8 mouse cellular contexts compared by ENCODE assay signal in the genomic region with DNA sequence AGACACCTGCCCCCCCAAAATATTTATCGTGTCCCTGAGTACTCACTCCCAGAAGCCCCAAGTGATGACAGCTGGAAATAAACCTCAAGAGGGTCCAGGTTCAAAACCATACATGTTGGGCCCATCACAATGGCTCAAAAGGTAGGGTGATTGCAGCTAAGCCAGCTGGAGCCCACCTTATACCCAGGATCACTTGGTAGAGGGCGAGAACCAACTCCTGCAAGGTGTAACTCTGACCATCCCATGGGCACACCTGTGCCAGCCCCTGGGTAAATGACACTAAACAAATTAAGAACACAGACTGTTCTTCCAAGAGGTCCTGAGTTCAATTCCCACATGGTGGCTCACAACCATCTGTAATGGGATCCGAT. TPM values are rescaled to one million over a fixed set of nuclear protein-coding genes. Genes with fewer than 3 reads are reported as not detected.
A peak's percentile ranks its signal among the peaks of the same experiment; 100 is the strongest.
DNase-seq lines count a peak whose midpoint lies in the region; ATAC-seq and TF ChIP-seq lines count a peak whose summit lies in the region.

No protein-coding gene starts in this region.

- intact Hi-C loops in gastrocnemius, postnatal 36 days (cut with DNase I), result no loop called here

- peaks cover 13% of the 10 kb centered on the region for H3K36me3 ChIP-seq in kidney, embryonic 16.5 days (ENCODE audit: insufficient read depth, low read length)
- peaks cover 3% of the 10 kb centered on the region; the same call in 1 of the 2 replicates for H3K36me3 ChIP-seq in embryonic facial prominence, embryonic 11.5 days (replicated peaks; ENCODE audit: control insufficient read depth, insufficient read depth, low read depth, low read length)
- no peaks in the 10 kb centered on the region for H3K36me3 ChIP-seq in hindbrain, postnatal 0 days (ENCODE audit: insufficient read depth, low read length)
- peaks cover 4% of the 10 kb centered on the region for H3K36me3 ChIP-seq in midbrain, postnatal 0 days (ENCODE audit: insufficient read depth, low read length)

- no peak for DNase-seq in kidney, postnatal 4 days
- no peak for DNase-seq in embryonic facial prominence, embryonic 11.5 days (ENCODE audit: low spot score)
- DNase-seq in hindbrain, postnatal 0 days (ENCODE audit: low spot score), result no peak
- DNase-seq in midbrain, postnatal 0 days (ENCODE audit: low spot score), result no peak
- no peak for DNase-seq in urinary bladder, postnatal 10 days (ENCODE audit: low spot score)
- no peak for DNase-seq in gastrocnemius, postnatal 36 days
- DNase-seq in cerebellum, adult 8-10 months, result no peak

- H3K9me3 ChIP-seq in kidney, embryonic 16.5 days (ENCODE audit: low read length), result no peaks in the 10 kb centered on the region
- no peaks in the 10 kb centered on the region for H3K9me3 ChIP-seq in embryonic facial prominence, embryonic 11.5 days (replicated peaks; ENCODE audit: control insufficient read depth, low read length)
- H3K9me3 ChIP-seq in hindbrain, postnatal 0 days (ENCODE audit: low read length), result no peaks in the 10 kb centered on the region
- no peaks in the 10 kb centered on the region for H3K9me3 ChIP-seq in midbrain, postnatal 0 days (ENCODE audit: low read length)

- H3K27me3 ChIP-seq in kidney, embryonic 16.5 days (ENCODE audit: insufficient read depth, low read length), result no peaks in the 10 kb centered on the region
- no peaks in the 10 kb centered on the region for H3K27me3 ChIP-seq in embryonic facial prominence, embryonic 11.5 days (ENCODE audit: control insufficient read depth, insufficient read depth, low read length)
- no peaks in the 10 kb centered on the region for H3K27me3 ChIP-seq in hindbrain, postnatal 0 days (ENCODE audit: insufficient read depth, low read length)
- H3K27me3 ChIP-seq in midbrain, postnatal 0 days (ENCODE audit: insufficient read depth, low read length), result no peaks in the 10 kb centered on the region

- peak overlapping the region; percentile 86 for H3K4me3 ChIP-seq in kidney, embryonic 16.5 days (ENCODE audit: low read length)
- peak overlapping the region; percentile 34 for H3K4me3 ChIP-seq in embryonic facial prominence, embryonic 11.5 days (ENCODE audit: low read depth, low read length)
- H3K4me3 ChIP-seq in hindbrain, postnatal 0 days (ENCODE audit: low read length), result peak overlapping the region; percentile 84
- H3K4me3 ChIP-seq in midbrain, postnatal 0 days (ENCODE audit: low read depth, low read length), result peak overlapping the region; percentile 79

- ATAC-seq in kidney, embryonic 16.5 days (ENCODE audit: low FRiP score, low TSS enrichment), result no peak; the same call in 1 of the 2 replicates
- ATAC-seq in embryonic facial prominence, embryonic 11.5 days (replicated peaks; ENCODE audit: insufficient number of reproducible peaks, low FRiP score, low TSS enrichment, low read depth), result no peak
- no peak for ATAC-seq in hindbrain, postnatal 0 days
- ATAC-seq in midbrain, postnatal 0 days (ENCODE audit: low FRiP score), result no peak; the same call in 1 of the 2 replicates

- H3K4me1 ChIP-seq in kidney, embryonic 16.5 days (ENCODE audit: insufficient read depth, low read length), result peaks cover 23% of the 10 kb centered on the region
- H3K4me1 ChIP-seq in embryonic facial prominence, embryonic 11.5 days (ENCODE audit: control insufficient read depth, insufficient read depth, low read length), result peaks cover 8% of the 10 kb centered on the region
- H3K4me1 ChIP-seq in hindbrain, postnatal 0 days (ENCODE audit: insufficient read depth, low read length), result peaks cover 12% of the 10 kb centered on the region
- peaks cover 12% of the 10 kb centered on the region for H3K4me1 ChIP-seq in midbrain, postnatal 0 days (ENCODE audit: insufficient read depth, low read length)

- TF ChIP-seq CTCF in hindbrain, postnatal 0 days (IDR thresholded peaks at IDR 0.05; ENCODE audit: low read depth), result no peak
- no peak for TF ChIP-seq CTCF in midbrain, postnatal 0 days (IDR thresholded peaks at IDR 0.05)

- H3K4me2 ChIP-seq in kidney, embryonic 16.5 days (replicated peaks; ENCODE audit: low read depth, low read length), result peak overlapping the region; percentile 66
- peak overlapping the region; percentile 66 for H3K4me2 ChIP-seq in embryonic facial prominence, embryonic 11.5 days (ENCODE audit: low read depth, low read length)
- peak overlapping the region; percentile 94 for H3K4me2 ChIP-seq in hindbrain, postnatal 0 days (ENCODE audit: low read depth, low read length)
- peak overlapping the region; percentile 87 for H3K4me2 ChIP-seq in midbrain, postnatal 0 days (ENCODE audit: low read depth, low read length, poor library complexity, severe bottlenecking)

- H3K27ac ChIP-seq in kidney, embryonic 16.5 days (ENCODE audit: low read length), result peak overlapping the region; percentile 78
- H3K27ac ChIP-seq in embryonic facial prominence, embryonic 11.5 days (replicated peaks; ENCODE audit: low read depth, low read length), result peak overlapping the region; percentile 56
- 0 out of 2 replicates have a peak overlapping the region, but pooled peaks have one; percentile 22 for H3K27ac ChIP-seq in hindbrain, postnatal 0 days
- H3K27ac ChIP-seq in midbrain, postnatal 0 days (ENCODE audit: low read depth, low read length), result peak overlapping the region; percentile 13

- H3K9ac ChIP-seq in kidney, embryonic 16.5 days (replicated peaks; ENCODE audit: low read length), result peak overlapping the region; percentile 79
- H3K9ac ChIP-seq in embryonic facial prominence, embryonic 11.5 days (replicated peaks; ENCODE audit: low read length), result peak overlapping the region; percentile 67
- no peak overlapping the region; the same call in 1 of the 2 replicates for H3K9ac ChIP-seq in hindbrain, postnatal 0 days (replicated peaks; ENCODE audit: low read length)
- H3K9ac ChIP-seq in midbrain, postnatal 0 days (replicated peaks; ENCODE audit: low read length, poor library complexity, severe bottlenecking), result peak overlapping the region; percentile 15

- WGBS in kidney, embryonic 16.5 days, result 51% methylated on average over 3 of the region's 3 CpGs
- WGBS in embryonic facial prominence, embryonic 11.5 days, result 55% methylated on average over 3 of the region's 3 CpGs
- 60% methylated on average over 3 of the region's 3 CpGs for WGBS in hindbrain, postnatal 0 days
- 56% methylated on average over 3 of the region's 3 CpGs for WGBS in midbrain, postnatal 0 days

RNA-seq across cellular contexts. Expression of a gene that starts 0.9 kb away (rescaled TPM):
- 111 and 115 TPM in 2 replicates for polyA plus RNA-seq in kidney, embryonic 16.5 days (2015; fragmentation: Nextera tagmentation; extraction: Ambion mirVana)
- 92.1 and 95.0 TPM in 2 replicates for polyA plus RNA-seq in embryonic facial prominence, embryonic 11.5 days (2014; fragmentation: Nextera tagmentation; extraction: Ambion mirVana)
- 106 and 118 TPM in 2 replicates for total RNA-seq in hindbrain, postnatal 0 days (2014; rRNA removed)
- 131 and 134 TPM in 2 replicates for polyA plus RNA-seq in hindbrain, postnatal 0 days (2015; fragmentation: Nextera tagmentation; extraction: Ambion mirVana)
- 92.6 and 98.3 TPM in 2 replicates for total RNA-seq in midbrain, postnatal 0 days (2014; rRNA removed)
- polyA plus RNA-seq in midbrain, postnatal 0 days (2015; fragmentation: Nextera tagmentation; extraction: Ambion mirVana), result 147 and 149 TPM in 2 replicates
- total RNA-seq in gastrocnemius, postnatal 36 days (2021), result 10 to 100 TPM; 14.2 to 15.9 TPM

RNA-seq across cellular contexts. Expression of a gene that starts 5.1 kb away (rescaled TPM):
- polyA plus RNA-seq in kidney, embryonic 16.5 days (2015; fragmentation: Nextera tagmentation; extraction: Ambion mirVana), result 87.6 and 104 TPM in 2 replicates
- 45.0 and 52.5 TPM in 2 replicates for polyA plus RNA-seq in embryonic facial prominence, embryonic 11.5 days (2014; fragmentation: Nextera tagmentation; extraction: Ambion mirVana)
- 146 TPM in 2 replicates for total RNA-seq in hindbrain, postnatal 0 days (2014; rRNA removed)
- 111 and 114 TPM in 2 replicates for polyA plus RNA-seq in hindbrain, postnatal 0 days (2015; fragmentation: Nextera tagmentation; extraction: Ambion mirVana)
- 120 and 132 TPM in 2 replicates for total RNA-seq in midbrain, postnatal 0 days (2014; rRNA removed)
- 95.8 and 115 TPM in 2 replicates for polyA plus RNA-seq in midbrain, postnatal 0 days (2015; fragmentation: Nextera tagmentation; extraction: Ambion mirVana)
- 10 to 100 TPM; 36.5 to 42.5 TPM for total RNA-seq in gastrocnemius, postnatal 36 days (2021)

RNA-seq across cellular contexts. Expression of a gene that starts 5.1 kb away (rescaled TPM):
- 5.0 and 5.2 TPM in 2 replicates for polyA plus RNA-seq in kidney, embryonic 16.5 days (2015; fragmentation: Nextera tagmentation; extraction: Ambion mirVana)
- polyA plus RNA-seq in embryonic facial prominence, embryonic 11.5 days (2014; fragmentation: Nextera tagmentation; extraction: Ambion mirVana), result 2.5 and 4.1 TPM in 2 replicates
- total RNA-seq in hindbrain, postnatal 0 days (2014; rRNA removed), result 2.1 and 3.3 TPM in 2 replicates
- polyA plus RNA-seq in hindbrain, postnatal 0 days (2015; fragmentation: Nextera tagmentation; extraction: Ambion mirVana), result 5.3 and 7.0 TPM in 2 replicates
- 0.88 and 2.7 TPM in 2 replicates for total RNA-seq in midbrain, postnatal 0 days (2014; rRNA removed)
- polyA plus RNA-seq in midbrain, postnatal 0 days (2015; fragmentation: Nextera tagmentation; extraction: Ambion mirVana), result 5.8 and 10.2 TPM in 2 replicates
- total RNA-seq in gastrocnemius, postnatal 36 days (2021), result 1 to 10 TPM in 1 of 2 experiments, under 1 TPM in 1; 0.89 to 1.2 TPM

RNA-seq across cellular contexts. Expression of a gene that starts 9.6 kb away (rescaled TPM):
- 1.4 and 1.6 TPM in 2 replicates for polyA plus RNA-seq in kidney, embryonic 16.5 days (2015; fragmentation: Nextera tagmentation; extraction: Ambion mirVana)
- polyA plus RNA-seq in embryonic facial prominence, embryonic 11.5 days (2014; fragmentation: Nextera tagmentation; extraction: Ambion mirVana), result 0.63 TPM in 1 of 2 replicates, not detected in the other
- 7.5 TPM in 2 replicates for total RNA-seq in hindbrain, postnatal 0 days (2014; rRNA removed)
- 2.7 and 4.0 TPM in 2 replicates for polyA plus RNA-seq in hindbrain, postnatal 0 days (2015; fragmentation: Nextera tagmentation; extraction: Ambion mirVana)
- total RNA-seq in midbrain, postnatal 0 days (2014; rRNA removed), result 6.6 TPM in 1 of 2 replicates, not detected in the other
- 1.6 and 3.9 TPM in 2 replicates for polyA plus RNA-seq in midbrain, postnatal 0 days (2015; fragmentation: Nextera tagmentation; extraction: Ambion mirVana)
- under 1 TPM; 0.59 to 0.77 TPM for total RNA-seq in gastrocnemius, postnatal 36 days (2021)

RNA-seq across cellular contexts. Expression of a gene that starts 13.6 kb away (rescaled TPM):
- polyA plus RNA-seq in kidney, embryonic 16.5 days (2015; fragmentation: Nextera tagmentation; extraction: Ambion mirVana), result 0.98 and 1.2 TPM in 2 replicates
- polyA plus RNA-seq in embryonic facial prominence, embryonic 11.5 days (2014; fragmentation: Nextera tagmentation; extraction: Ambion mirVana), result not detected in 2 replicates
- total RNA-seq in hindbrain, postnatal 0 days (2014; rRNA removed), result not detected in 2 replicates
- polyA plus RNA-seq in hindbrain, postnatal 0 days (2015; fragmentation: Nextera tagmentation; extraction: Ambion mirVana), result 0.25 and 0.99 TPM in 2 replicates
- total RNA-seq in midbrain, postnatal 0 days (2014; rRNA removed), result 1.4 TPM in 1 of 2 replicates, not detected in the other
- 0.47 and 0.54 TPM in 2 replicates for polyA plus RNA-seq in midbrain, postnatal 0 days (2015; fragmentation: Nextera tagmentation; extraction: Ambion mirVana)
- total RNA-seq in gastrocnemius, postnatal 36 days (2021), result under 1 TPM; 0.37 to 0.41 TPM

Comparison
In these comparisons a context has a peak if more than half of its experiments do, and no peak if none do; other contexts are left out.
1. H3K27ac ChIP-seq: peak in every context shown above with its lines; median percentile 78 in kidney, embryonic 16.5 days; 56 in embryonic facial prominence, embryonic 11.5 days; 22 in hindbrain, postnatal 0 days; 13 in midbrain, postnatal 0 days.
2. H3K4me3 ChIP-seq: peak in every context shown above with its lines; median percentile 86 in kidney, embryonic 16.5 days; 84 in hindbrain, postnatal 0 days; 79 in midbrain, postnatal 0 days; 34 in embryonic facial prominence, embryonic 11.5 days.